Mouse (Mus musculus) urinary bladder, postnatal 10 days (tissue): ENCODE results near the gene Tcf3.

ENCODE experiments used
- DNase-seq: peaks from one replicate; pipeline ENCODE4 v3.0.0; 2022; ENCODE audit warnings: low spot score

Tcf3 gene

GRCm38 (mm10) chr10:80433513-80434232, at the start of gene Tcf3:
Tcf3 (minus strand) TSS chr10:80433647.
- DNase-seq: peak; percentile 82

DNA sequence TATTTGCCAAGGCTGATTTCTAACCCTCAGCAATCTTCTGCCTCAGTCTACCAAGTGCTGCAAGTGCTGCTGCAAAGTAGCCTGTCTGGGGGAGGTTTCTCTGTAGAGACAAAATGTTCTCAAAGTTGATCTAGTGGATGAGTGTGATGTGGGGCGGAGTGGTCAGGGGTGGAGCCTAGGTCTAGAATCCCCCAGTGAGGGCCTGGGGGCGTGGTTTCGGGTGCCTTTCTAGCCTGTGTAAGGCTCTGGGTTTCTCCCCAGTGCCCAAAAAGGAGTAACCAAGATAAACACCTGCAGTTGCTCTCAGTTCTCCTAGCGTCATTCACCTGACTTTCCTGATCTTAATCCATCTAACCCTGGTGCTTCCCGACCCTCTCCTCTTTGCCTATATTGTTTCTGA, 47.6 kb upstream of the Tcf3 start:
- no peak for DNase-seq

DNA sequence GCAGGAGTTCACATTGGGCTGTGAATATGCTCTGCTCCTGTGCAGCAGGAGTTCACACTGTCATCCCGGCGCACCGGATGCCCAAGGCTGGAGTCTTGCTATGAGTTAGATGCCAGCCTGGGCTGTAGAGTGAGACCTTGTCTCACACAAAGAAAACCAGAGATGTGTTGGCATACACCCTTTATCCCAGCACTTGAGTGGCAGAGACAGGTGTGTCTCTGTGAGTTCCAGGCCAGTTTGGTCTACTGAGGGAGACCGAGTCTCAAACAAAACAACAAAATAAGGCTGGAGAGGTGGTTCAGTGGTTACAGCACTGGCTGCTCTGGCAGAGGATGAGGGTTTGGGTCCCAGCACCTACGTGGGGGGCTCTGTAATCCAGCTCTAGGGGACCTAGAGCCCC, 45.1 kb upstream of the Tcf3 start:
- no peak for DNase-seq

DNA sequence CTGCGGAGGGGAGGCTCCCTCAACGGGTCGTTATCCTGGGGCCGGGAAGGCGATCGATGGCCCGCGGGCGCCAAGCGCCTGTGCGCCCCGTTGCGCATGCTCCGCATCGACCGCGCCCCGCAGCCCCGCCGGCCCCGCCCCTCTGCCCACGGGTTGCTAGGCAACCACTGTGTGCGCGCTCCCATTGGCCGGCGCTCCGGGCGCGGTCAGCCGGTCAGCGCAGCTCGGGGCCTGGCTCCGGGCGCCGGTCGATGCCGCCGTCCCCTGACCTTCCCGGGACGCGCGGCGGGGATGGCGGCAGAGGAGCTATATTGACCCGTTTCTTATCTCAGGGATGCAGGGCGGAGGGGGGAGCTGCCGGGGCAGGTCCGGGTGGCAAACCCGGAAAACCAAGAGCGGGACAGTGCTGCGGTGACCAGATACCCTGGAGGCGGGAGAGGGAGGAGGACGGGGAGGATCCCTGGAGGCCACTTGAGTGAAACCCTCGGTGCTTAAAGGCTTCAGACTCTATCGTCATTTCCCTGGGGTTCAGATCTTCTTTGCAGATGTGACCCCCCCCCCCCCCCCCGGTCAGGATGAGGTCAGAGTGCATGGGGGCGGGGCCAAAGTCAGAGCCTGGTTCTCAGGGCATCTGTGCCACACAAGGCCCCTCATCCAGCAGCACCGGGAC, 42.0 kb upstream of the Tcf3 start:
- peak; percentile 63 for DNase-seq

GRCm38 (mm10) chr10:80465066-80465465, 31.6 kb upstream of the Tcf3 start:
- DNase-seq: no peak

- DNase-seq: no peak
Observed at GRCm38 (mm10) chr10:80464381-80465035, 31.1 kb upstream of the Tcf3 start.

DNA sequence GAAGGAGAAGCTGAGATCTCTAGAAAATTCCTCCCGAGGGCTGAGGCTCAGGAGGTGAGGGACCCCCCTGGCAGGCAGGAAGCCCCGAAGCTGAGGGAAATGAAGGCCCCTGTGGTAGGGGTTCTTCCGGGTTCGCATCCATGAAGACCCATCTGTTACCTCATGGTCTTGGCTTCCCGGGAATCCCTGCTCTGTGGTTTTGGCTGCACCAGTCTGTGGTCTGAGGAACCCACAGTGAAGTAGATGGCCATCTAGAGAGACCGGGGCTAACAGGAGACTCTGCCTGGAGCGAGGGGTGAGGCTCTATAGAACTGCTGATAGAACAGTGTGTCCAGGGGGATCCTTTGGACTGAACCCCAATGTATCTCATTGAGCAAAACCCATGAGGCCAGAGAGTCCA, 27.9 kb upstream of the Tcf3 start:
- DNase-seq: no peak

- DNase-seq: no peak
Observed at GRCm38 (mm10) chr10:80460324-80460723, 26.9 kb upstream of the Tcf3 start.

DNA sequence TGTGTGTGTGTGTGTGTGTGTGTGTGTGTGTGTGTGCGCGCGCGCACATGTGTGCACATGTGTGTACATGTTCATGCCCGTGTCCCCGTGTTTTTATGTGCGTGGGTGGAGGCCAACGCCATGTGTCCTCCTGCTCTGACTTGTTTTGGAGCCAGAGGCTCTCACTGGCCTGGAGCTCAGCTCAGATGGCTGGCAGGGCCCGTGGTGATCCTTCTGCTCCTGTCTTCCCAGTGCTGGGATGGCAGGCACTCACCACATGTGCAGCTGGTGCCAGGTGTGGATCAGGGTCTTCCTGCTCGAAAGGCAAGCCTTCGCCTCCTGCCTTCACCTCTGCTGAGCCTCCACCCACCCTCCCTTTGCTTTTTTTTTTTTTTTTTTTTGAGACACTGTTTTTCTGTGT, 26.2 kb upstream of the Tcf3 start:
- DNase-seq: no peak

GRCm38 (mm10) chr10:80459236-80459635, 25.8 kb upstream of the Tcf3 start:
- DNase-seq: no peak

GRCm38 (mm10) chr10:80455697-80456096, 22.2 kb upstream of the Tcf3 start:
- DNase-seq: no peak

GRCm38 (mm10) chr10:80454781-80455180, 21.3 kb upstream of the Tcf3 start:
- no peak for DNase-seq

DNA sequence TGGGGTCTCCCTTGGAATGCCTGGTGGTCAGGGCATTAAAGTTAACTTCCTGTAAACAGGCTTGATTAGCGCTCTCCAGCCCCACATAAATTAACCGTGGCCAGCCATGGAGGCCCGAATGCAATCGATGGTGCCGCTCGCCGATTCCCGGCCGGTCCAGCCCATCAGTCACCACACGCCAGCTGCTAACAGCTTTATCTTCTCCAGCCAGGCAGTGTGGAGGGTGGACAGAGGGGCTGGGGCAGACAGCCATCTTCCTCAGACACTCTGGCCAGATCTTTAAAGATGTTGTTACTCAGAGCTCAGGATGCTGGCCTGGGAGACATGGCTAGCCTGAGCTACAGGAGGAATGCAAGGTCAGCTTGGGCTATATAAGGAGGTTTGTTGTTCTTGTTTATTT, 20.2 kb upstream of the Tcf3 start:
- no peak for DNase-seq

DNA sequence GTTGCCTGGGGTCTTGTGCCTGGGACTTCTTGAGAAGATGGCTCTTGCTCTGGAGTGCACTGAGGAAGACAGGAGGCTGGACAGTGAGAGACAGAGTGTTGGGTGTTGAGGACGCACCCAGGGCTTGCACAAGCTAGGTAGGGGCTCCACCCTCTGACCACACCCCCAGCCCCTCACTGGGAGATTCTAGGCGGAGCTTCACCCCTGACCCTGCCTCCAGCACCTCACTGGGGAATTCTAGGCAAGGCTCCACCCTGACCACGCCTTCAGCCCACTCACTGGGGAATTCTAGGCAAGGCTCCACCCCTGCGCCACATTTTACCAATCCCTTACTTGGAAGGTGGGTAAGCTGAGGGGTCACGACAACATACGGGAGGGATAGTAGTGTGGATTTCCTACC, 17.2 kb upstream of the Tcf3 start:
- no peak for DNase-seq

DNA sequence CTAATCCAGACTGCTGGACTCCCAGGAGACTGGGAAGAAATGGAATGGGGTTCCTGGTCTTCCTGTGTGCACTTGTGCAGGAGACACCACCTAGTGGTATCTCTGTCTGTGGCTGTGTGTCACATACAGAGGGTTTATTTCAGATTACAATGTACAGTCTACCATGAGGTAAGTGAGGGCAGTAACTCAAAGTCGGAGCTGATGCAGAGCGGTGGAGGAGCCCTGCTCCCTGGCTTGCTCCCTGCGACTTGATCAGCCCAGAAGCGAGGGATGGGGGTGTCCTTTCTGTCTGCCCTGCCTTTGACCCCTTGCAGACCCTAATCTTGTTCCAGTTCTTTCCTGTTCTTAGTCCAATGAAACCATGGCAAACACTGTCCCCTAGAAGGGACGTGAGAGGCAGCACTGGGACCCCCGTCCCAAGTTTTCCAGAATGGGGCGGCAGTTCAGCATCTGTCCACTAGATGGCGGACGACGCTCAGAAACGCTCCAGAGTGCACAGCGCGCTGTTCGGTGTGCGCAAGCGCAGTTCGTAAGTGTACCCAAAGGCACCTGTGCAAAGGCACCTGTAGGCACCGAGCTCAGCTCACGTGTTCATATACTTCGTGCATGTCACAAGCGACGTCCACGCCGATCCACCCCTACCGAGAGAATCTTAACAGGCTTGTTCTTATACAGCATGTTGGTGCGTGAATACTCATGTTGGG, 12.6 kb upstream of the Tcf3 start:
- peak; percentile 44 for DNase-seq

- no peak for DNase-seq
Observed at GRCm38 (mm10) chr10:80445052-80445451, 11.6 kb upstream of the Tcf3 start.

DNA sequence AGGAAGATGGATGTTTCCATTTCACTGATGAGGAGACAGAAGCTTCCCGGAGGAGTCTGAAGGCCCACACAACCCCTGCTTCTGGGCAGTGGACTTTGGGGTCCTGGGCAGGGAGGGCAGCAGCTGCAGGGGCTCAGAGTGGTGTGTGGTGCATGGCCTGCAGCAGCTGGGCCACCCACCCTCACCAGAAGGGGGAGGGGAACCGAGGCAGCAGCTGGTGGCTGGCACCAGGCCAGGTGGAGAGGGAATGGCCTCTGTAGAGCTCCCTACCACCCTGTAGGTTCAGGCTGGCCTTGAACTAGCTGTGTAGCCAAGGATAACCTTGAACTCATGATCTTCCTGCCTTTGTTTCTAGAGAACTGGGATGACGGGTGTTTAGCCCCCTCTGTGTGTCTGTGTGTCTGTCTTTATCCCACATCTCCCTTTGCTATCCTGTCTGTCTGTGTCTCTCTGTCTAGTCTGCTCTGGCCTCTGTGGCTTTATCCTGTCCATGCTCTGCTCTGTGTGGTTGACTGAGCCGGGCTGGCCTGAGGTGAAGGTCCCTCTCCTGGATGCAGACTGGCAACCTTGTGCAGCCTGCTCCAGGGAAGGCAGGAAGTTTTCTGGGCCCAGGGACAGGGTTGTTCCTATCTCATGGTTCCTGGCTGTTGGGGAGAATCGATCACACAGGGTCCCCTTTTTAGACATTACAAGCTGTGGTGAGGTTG, 11.0 kb upstream of the Tcf3 start:
- no peak for DNase-seq

DNA sequence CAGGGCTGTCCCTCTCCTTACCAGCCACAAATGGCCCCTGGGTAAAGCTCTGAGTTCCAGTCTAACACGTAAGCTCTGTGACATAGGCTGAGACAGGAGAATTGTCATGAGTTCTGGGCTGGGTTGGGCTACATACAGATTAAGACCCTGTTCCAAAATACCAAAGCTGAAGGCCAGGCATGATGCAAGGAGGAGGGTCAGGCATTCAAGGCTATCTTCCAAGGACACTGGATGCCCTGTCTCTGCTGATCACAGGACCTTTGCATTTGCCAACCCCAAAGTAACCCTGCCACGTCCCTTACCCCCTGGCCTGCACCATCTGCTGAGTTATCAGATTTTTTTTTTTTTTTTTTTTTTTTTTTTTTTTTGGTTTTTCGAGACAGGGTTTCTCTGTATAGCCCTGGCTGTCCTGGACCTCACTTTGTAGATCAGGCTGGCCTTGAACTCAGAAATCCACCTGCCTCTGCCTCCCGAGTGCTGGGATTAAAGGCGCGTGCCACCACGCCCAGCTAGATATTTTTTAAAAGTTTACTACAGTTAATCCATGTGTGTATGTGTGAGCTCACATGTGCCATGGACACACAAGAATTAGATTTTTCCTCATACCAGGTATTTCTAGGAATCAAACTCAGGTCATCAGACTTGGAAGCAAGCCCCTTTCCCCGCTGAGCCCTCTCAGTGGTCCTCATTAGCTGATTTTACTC, 10.3 kb upstream of the Tcf3 start:
- DNase-seq: no peak

- no peak for DNase-seq
Observed at GRCm38 (mm10) chr10:80442989-80443388, 9.5 kb upstream of the Tcf3 start.

GRCm38 (mm10) chr10:80441598-80441997, 8.2 kb upstream of the Tcf3 start:
- no peak for DNase-seq

DNA sequence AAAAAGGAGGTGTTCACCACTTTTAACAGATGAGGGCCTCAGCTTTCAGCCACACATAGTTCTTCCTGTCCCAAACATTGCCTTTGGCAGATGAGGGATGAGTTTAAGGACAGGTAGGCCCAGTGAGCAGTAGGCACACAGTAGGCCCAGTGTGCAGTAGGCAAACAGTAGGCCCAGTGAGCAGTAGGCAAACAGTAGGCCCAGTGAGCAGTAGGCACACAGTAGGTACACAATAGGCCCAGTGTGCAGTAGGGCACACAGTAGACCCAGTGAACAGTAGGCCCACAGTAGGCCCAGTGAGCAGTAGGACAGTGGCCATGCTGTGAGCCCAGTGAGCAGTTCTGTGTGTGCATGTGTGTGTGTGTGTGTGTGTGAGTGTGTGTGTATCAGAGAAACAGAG, 6.6 kb upstream of the Tcf3 start:
- DNase-seq: no peak
